Comparison of ENCODE assay signal across 23 mouse cellular contexts in the genomic region with DNA sequence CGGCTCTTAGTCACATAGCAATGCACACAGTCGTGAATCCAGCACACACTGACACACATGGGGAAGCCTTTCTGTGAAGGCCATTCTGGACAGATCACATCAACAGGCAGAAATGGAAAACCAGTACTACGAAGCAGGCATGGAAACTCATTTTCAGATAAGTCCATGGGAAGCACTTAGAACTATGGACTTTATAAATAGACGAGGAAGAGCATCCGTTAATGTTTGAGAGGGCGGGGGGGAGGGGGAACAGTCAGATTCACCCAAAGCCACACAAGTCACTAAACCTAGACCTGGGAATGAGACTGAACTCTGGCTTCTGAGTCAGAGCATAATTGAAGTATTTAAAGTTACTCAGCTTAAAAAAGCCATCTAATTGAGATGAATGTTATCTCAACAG.
DNase-seq lines count a peak whose midpoint lies in the region; ATAC-seq and TF ChIP-seq lines count a peak whose summit lies in the region.
"Had no signal": no experiment of that assay in that cellular context is flagged by ENCODE, and none has a peak within 500 bp of the region (broad histone marks: within the 10 kb centered on the region; RNA-seq: fewer than 3 reads in every experiment).

No protein-coding gene starts in this region.

- H3K4me2 ChIP-seq in heart, postnatal 0 days (ENCODE audit: low read depth, low read length) = no peak overlapping the region
- no peak overlapping the region for H3K4me2 ChIP-seq in liver, postnatal 0 days (ENCODE audit: low read depth, low read length)
- H3K4me2 ChIP-seq: embryonic facial prominence, embryonic 13.5 days had no signal

- no peak overlapping the region for H3K4me3 ChIP-seq in heart, adult 2 months
- no peak overlapping the region for H3K4me3 ChIP-seq in heart, postnatal 0 days (ENCODE audit: low read depth, low read length)
- no peak overlapping the region for H3K4me3 ChIP-seq in layer of hippocampus, adult 2 months
- no peak overlapping the region for H3K4me3 ChIP-seq in liver, postnatal 0 days (ENCODE audit: low read depth, low read length)
- H3K4me3 ChIP-seq: embryonic facial prominence, embryonic 13.5 days; hindbrain, embryonic 10.5 days; limb, embryonic 10.5 days had no signal

- peak overlapping the region; percentile 18; the same call in 1 of the 2 replicates for H3K27ac ChIP-seq in heart, adult 2 months
- H3K27ac ChIP-seq in heart, postnatal 0 days (ENCODE audit: low read depth) = peak overlapping the region; percentile 31; the same call in 1 of the 2 replicates
- peak overlapping the region; percentile 62; the same call in 1 of the 2 replicates for H3K27ac ChIP-seq in layer of hippocampus, adult 2 months
- peak overlapping the region; percentile 52 for H3K27ac ChIP-seq in liver, postnatal 0 days (ENCODE audit: low read depth)
- H3K27ac ChIP-seq: embryonic facial prominence, embryonic 13.5 days; hindbrain, embryonic 10.5 days; hindbrain, postnatal 0 days; limb, embryonic 10.5 days had no signal

- no peaks in the 10 kb centered on the region for H3K9me3 ChIP-seq in heart, postnatal 0 days (replicated peaks; ENCODE audit: control insufficient read depth, low read length)
- H3K9me3 ChIP-seq in liver, postnatal 0 days (ENCODE audit: low read length) = no peaks in the 10 kb centered on the region
- H3K9me3 ChIP-seq: embryonic facial prominence, embryonic 13.5 days; hindbrain, embryonic 10.5 days; limb, embryonic 10.5 days had no signal

- no peak overlapping the region for H3K9ac ChIP-seq in heart, adult 2 months (ENCODE audit: low read depth, low read length)
- no peak overlapping the region for H3K9ac ChIP-seq in heart, postnatal 0 days (replicated peaks; ENCODE audit: low read depth, low read length)
- no peak overlapping the region for H3K9ac ChIP-seq in liver, postnatal 0 days (replicated peaks)
- H3K9ac ChIP-seq: embryonic facial prominence, embryonic 13.5 days had no signal

- H3K79me2 ChIP-seq in heart, adult 2 months (replicated peaks; ENCODE audit: control insufficient read depth, insufficient read depth, low read length) = no peaks in the 10 kb centered on the region

- no peak for TF ChIP-seq CTCF in heart, adult 2 months (IDR thresholded peaks at IDR 0.05)
- no peak for TF ChIP-seq CTCF in heart, postnatal 0 days (IDR thresholded peaks at IDR 0.05; ENCODE audit: low read depth)
- no peak for TF ChIP-seq CTCF in layer of hippocampus, adult 2 months (conservative IDR thresholded peaks at IDR 0.05)
- TF ChIP-seq CTCF in liver, postnatal 0 days (IDR thresholded peaks at IDR 0.05; ENCODE audit: low read depth) = no peak

- no peak for DNase-seq in heart, adult 2 months
- no peak for DNase-seq in heart, postnatal 25 days (ENCODE audit: low spot score)
- no peak for DNase-seq in heart, postnatal 0 days (ENCODE audit: low spot score)
- DNase-seq in heart, adult 8-10 months (ENCODE audit: low spot score) = no peak
- DNase-seq in layer of hippocampus, adult 2 months (ENCODE audit: low spot score in 2 of 2) = no peak
- DNase-seq in layer of hippocampus, adult 18-20 months (ENCODE audit: low spot score in 2 of 2) = no peak
- DNase-seq in liver, postnatal 0 days = no peak
- DNase-seq in gastrocnemius, postnatal 10 days = no peak
- DNase-seq: adrenal gland, adult 8-10 months; cerebellum, adult 11 months; cerebellum, postnatal 10 days; gastrocnemius, postnatal 25 days; lung, postnatal 14 days; right cerebral cortex, postnatal 14 days; thymus, postnatal 36 days had no signal

- no peak for TF ChIP-seq POLR2A in heart, adult 2 months (IDR thresholded peaks at IDR 0.05; ENCODE audit: insufficient read depth, low read depth, low read length)

- no peak for ATAC-seq in heart, postnatal 0 days (ENCODE audit: insufficient read depth, low read depth)
- no peak for ATAC-seq in liver, postnatal 0 days
- ATAC-seq: CD4-positive, CD25-positive, alpha-beta regulatory T cell, adult 4 months; forebrain, embryonic 14.5 days; hindbrain, postnatal 0 days; midbrain, embryonic 16.5 days; Patski had no signal

- WGBS in heart, adult 2 months = 28% methylated on average over 6 of the region's 6 CpGs
- 32% methylated on average over 6 of the region's 6 CpGs for WGBS in heart, postnatal 0 days
- 28% methylated on average over 6 of the region's 6 CpGs for WGBS in liver, postnatal 0 days (ENCODE audit: insufficient replicate concordance)

- H3K36me3 ChIP-seq in heart, adult 2 months (ENCODE audit: control insufficient read depth, insufficient read depth, low read length) = no peaks in the 10 kb centered on the region; the same call in 1 of the 2 replicates
- H3K36me3 ChIP-seq in heart, postnatal 0 days (replicated peaks; ENCODE audit: control insufficient read depth, insufficient read depth, low read length) = no peaks in the 10 kb centered on the region
- H3K36me3 ChIP-seq in liver, postnatal 0 days (replicated peaks; ENCODE audit: insufficient read depth, low read length) = no peaks in the 10 kb centered on the region
- H3K36me3 ChIP-seq: embryonic facial prominence, embryonic 13.5 days; hindbrain, embryonic 10.5 days; limb, embryonic 10.5 days had no signal

- no peak for TF ChIP-seq EP300 in heart, adult 2 months (IDR thresholded peaks at IDR 0.05; ENCODE audit: insufficient read depth, low read depth, low read length)
- TF ChIP-seq EP300 in heart, postnatal 0 days (IDR thresholded peaks at IDR 0.05; ENCODE audit: low read depth) = no peak
- no peak for TF ChIP-seq EP300 in liver, postnatal 0 days (IDR thresholded peaks at IDR 0.05; ENCODE audit: low read depth)

- no peaks in the 10 kb centered on the region for H3K27me3 ChIP-seq in heart, adult 2 months (ENCODE audit: control insufficient read depth, insufficient read depth, low read length)
- H3K27me3 ChIP-seq in heart, postnatal 0 days (ENCODE audit: control insufficient read depth, insufficient read depth, low read length) = no peaks in the 10 kb centered on the region
- no peaks in the 10 kb centered on the region for H3K27me3 ChIP-seq in liver, postnatal 0 days (ENCODE audit: insufficient read depth, low read length)
- H3K27me3 ChIP-seq: embryonic facial prominence, embryonic 13.5 days; Patski had no signal

- peaks cover 6% of the 10 kb centered on the region for H3K4me1 ChIP-seq in heart, adult 2 months (ENCODE audit: control insufficient read depth, insufficient read depth, low read length)
- H3K4me1 ChIP-seq in heart, postnatal 0 days (ENCODE audit: control insufficient read depth, insufficient read depth) = peaks cover 11% of the 10 kb centered on the region
- peaks cover 16% of the 10 kb centered on the region for H3K4me1 ChIP-seq in liver, postnatal 0 days (ENCODE audit: insufficient read depth)
- H3K4me1 ChIP-seq: embryonic facial prominence, embryonic 13.5 days had no signal

- intact Hi-C loops in heart, adult 2 months (cut with DNase I) = no loop called here
- intact Hi-C loops in heart, postnatal 25 days (cut with DNase I) = no loop called here
